Mouse (Mus musculus): ENCODE measurements around the gene Axin1. TPM values are rescaled to one million over a fixed set of nuclear protein-coding genes. Genes with fewer than 3 reads are reported as not detected.
"Not testable (repeated sequence)": the region's sequence is repeated elsewhere in the genome, so short reads cannot be mapped to it uniquely, and the experiment has no call there.

Axin1 gene
- total RNA-seq, 2 experiments from 2014 or later: 24.0 to 26.2 TPM

DNA sequence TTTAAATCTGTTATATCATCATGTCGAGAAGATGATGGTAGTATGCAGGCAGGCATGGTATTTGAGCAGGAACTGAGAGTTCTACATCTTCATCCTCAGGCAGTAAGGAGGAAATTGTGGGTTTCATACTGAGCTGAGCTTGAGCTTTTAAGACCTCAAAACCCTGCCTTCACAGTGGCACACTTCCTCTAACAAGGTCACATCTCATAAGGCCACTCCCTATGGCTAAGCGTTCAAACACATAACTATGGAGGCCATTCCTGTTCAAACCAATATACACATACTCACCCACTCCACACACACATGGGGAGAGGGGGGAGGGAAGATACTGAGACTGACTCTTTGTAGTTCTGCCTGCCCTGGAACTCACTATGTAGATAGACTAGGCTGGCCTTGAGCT lies 29.6 kb downstream of the Axin1 start:
- no peak for DNase-seq (ENCODE audit: extremely low spot score in 1 of 2, low spot score in 2 of 2)
- intact Hi-C loops (cut with DNase I): no loop called here

DNA sequence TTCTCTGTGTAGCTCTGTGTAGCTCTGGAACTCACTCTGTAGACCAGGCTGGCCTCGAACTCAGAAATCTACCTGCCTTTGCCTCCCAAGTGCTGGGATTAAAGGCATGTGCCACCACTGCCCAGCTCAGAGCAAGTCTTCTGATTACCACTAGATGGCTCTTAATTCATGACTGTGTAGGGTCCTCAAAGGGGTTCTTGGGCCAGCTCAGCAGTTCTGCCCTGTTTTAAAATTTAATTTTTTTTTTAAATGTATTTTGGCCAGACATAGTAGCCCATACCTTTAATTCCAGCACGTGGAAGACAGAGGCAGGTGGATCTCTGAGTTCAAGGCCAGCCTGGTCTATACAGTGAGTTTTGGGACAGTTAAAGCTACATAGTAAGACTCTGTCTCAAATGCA lies 36.8 kb downstream of the Axin1 start:
- DNase-seq (ENCODE audit: extremely low spot score in 1 of 2, low spot score in 2 of 2); intact Hi-C loops (cut with DNase I): not testable (repeated sequence)

DNA sequence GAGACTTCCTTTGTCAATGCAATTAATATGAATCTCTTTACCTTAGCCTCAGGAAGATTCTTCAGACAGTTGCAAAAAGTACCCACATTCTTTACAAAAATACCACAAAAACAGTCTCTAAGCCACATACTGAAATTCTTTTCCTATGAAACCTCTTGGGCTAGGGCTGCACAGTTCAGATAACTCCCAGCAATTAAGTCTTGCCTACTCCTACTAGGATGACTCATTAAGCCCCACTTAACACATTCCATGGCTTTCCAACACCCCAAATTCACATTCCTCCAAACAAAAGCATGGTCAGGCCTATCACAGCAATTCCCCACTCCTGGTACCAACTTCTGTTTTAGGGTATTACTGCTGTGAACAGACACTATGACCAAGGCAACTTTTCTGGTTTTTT lies 40.1 kb downstream of the Axin1 start:
- intact Hi-C loops (cut with DNase I): no loop called here
- no peak for DNase-seq (ENCODE audit: extremely low spot score in 1 of 2, low spot score in 2 of 2)

DNA sequence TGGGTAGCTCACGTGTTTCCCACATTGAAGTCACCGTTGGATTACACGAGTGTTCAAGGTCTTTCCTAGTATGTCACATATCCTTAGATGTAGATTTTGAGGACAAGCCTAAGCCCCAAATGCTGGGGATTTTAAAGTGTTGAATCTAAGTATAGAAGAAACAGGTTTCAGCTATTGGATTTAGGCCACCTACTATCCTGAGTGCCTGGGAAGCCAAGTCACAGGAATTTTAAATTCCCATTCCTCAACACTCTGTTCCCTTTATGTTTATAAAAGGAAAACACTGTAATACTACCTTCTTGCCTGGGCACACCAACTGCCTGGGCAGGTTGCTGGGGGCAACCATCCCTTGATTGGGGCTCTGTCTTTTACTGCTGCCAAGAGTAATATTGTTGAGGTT lies 42.7 kb downstream of the Axin1 start:
- no peak for DNase-seq (ENCODE audit: extremely low spot score in 1 of 2, low spot score in 2 of 2)
- intact Hi-C loops (cut with DNase I): no loop called here

DNA sequence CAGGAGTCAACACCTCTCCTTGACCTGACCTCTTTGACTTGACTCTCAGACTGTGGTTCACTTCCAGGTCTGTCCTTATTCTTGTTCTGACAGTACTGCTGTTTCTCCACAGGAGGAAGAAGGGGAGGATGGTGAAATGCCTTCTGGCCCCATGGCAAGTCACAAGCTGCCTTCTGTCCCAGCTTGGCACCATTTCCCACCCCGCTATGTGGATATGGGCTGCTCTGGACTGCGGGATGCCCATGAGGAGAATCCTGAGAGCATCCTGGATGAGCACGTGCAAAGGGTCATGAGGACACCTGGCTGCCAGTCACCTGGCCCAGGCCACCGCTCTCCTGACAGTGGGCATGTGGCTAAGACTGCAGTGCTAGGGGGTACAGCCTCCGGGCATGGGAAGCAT lies 49.1 kb downstream of the Axin1 start:
- intact Hi-C loops (cut with DNase I): no loop called here

DNA sequence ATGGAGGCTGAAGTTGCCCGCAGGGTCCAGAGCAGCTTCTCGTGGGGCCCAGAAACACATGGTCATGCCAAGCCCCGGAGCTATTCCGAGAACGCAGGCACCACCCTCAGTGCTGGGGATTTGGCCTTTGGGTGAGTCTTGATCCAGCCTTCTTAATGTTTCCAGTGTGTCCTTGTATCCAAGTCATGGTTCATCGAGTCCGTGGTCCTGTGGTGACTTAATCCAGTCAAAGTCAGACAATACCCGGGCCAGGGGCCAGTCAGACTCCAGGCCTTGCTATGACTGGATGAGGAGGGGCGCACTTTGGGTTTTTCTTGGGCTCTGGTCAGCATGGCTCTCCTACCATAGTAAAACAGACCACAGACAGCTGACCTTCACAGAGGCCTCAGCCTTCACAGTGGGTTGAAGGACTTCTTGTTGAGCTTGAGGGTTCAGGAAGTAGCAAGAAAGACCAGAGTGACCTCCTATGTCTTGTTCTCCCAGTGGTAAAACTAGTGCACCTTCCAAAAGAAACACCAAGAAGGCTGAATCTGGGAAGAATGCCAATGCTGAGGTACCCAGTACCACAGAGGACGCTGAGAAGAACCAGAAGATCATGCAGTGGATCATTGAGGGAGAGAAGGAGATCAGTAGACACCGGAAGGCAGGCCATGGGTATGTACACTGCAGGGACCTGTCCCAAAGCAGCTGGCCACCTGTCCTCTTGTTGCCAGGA lies 49.8 kb downstream of the Axin1 start:
- no peak for DNase-seq (ENCODE audit: extremely low spot score in 1 of 2, low spot score in 2 of 2)
- intact Hi-C loops (cut with DNase I): no loop called here

More for the DNA sequence above, 49.1 kb downstream of the Axin1 start:
- DNase-seq (ENCODE audit: extremely low spot score in 1 of 2, low spot score in 2 of 2): no peak

DNA sequence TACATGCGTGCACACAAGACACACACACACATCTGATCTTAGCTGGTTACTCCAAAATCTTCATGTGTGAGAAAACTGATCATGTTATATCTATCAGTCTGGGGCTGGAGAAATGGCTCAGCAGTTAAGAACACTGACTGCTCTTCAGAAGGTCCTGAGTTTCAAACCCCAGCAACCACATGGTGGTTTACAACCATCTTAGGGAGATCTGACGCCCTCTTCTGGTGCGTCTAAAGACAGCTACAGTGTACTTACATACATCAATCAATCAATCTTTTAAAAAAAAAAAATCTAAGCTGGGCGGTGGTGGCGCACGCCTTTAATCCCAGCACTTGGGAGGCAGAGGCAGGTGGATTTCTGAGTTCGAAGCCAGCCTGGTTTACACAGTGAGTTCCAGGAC lies 53.0 kb downstream of the Axin1 start:
- intact Hi-C loops (cut with DNase I); DNase-seq (ENCODE audit: extremely low spot score in 1 of 2, low spot score in 2 of 2): not testable (repeated sequence)

DNA sequence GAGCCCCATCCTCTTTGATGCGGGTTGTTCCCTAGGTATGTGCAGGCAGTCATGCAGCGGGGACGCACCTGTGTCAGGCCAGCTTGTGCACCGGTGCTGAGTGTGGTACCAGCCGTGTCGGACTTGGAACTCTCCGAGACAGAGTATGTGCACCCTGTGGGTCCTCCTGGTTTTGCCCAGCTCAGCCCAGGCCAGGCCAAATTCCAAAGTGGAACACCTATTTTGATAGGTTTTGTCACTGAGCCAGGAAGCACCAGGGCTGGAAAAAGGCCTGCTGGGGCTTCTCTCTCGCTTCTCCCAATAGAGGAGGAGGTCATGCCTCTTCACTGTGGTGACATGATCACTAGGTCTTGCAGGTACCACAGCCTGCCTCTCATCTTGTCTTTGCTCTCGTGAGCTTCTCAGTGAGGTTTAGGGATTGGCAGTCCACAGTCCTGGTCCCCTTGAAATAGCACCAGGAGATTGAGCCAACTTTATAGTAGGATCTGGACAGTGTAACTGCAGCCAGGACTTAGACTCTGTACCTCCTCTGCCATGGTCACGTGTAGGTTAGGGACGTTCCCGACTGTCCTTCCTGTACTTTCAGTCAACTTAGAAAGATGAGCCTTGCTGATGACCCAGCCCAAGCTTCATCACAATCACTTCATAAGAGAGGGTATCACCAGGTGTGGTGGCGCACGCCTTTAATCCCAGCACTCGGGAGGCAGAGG lies 54.1 kb downstream of the Axin1 start:
- intact Hi-C loops (cut with DNase I): no loop called here
- no peak for DNase-seq (ENCODE audit: extremely low spot score in 1 of 2, low spot score in 2 of 2)

DNA sequence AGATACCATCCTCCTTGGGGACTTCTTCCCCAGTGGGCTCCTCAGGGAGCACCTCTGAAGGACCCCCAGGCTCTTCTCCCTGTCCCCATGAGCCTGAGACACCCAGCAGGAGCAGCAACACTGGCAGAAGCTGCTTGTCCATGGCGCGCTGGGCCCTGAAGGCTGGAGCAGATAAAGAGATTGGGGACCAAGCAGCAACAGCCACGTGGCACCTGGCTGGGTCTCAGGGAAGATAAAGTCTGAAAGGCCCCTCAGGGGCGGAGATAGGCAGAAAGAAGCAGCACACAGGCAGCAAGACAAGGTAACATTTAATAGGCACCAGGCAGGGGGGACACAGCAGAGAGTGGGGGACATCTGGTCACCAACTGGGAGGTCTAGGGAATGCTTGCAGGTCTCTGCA lies 60.4 kb downstream of the Axin1 start, which contains the start of gene Pdia2:
Gene Pdia2 (minus strand): TSS at position 196 of the 400 bp plus-strand sequence.
- intact Hi-C loops (cut with DNase I): no loop called here
- no peak for DNase-seq (ENCODE audit: extremely low spot score in 1 of 2, low spot score in 2 of 2)

DNA sequence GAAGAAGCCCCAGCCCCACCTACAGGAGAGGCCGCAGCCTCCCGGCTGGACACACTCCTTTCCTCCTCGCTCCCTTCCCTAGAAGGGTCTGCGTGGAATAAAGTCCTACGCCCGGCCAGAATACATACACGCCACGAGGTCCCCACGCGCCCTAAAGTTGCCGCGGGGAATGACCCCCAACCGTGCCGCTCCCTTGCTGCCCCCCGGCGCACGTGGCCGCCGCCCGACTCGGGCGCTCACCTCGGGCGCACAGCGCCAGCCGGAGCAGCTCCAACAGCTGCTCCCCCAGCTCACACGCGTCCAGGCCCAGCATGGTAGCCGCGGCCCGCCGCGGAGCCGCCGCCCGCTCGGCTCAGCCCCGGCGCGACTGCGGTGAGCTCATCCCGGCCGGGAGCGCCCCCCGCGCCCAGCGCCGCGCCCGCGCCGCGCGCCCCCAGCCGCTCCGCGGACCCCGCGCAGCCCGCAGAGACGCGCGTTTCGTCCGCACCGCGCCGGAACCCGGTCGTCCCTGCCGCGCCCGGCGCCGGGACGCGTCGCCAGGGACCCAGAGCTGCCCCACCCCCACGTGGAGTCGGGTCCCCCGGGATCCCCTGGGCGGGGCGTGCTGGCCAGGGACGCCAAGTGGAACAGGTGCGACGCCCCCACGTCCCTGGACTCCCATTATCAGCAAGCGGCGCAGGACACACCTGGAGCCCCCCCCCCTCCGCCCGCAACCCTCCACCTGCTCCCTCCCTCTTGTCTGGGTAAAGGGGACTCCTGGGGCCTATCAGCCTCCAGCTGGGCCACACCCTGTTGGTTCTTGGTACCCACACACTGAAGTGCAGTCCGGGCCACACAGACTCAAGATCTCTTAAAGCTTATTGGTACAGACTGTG lies 62.6 kb downstream of the Axin1 start:
- intact Hi-C loops (cut with DNase I): no loop called here
- DNase-seq (ENCODE audit: extremely low spot score in 1 of 2, low spot score in 2 of 2): peak in 1 of 2 experiments; percentile 69

DNA sequence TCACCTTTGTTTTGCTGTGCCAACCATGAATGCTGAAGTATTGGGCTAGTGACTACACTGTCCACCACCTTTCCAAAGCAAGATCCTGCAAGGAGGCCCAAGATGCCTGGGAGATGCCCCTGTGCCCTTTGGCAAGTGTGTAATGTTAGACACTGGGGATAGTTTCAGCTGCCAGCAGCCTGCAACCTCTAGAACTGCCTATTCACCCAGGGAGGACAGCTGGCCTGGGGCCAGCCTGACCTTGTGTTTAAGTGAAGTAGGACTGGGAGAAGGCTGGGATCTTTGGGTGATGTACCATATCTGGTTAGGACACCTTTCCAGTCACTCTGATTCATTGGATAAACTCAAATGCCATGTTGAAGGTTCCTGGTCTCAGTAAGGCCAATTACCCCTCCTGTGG lies 63.5 kb downstream of the Axin1 start:
- intact Hi-C loops (cut with DNase I): no loop called here
- no peak for DNase-seq (ENCODE audit: extremely low spot score in 1 of 2, low spot score in 2 of 2)

DNA sequence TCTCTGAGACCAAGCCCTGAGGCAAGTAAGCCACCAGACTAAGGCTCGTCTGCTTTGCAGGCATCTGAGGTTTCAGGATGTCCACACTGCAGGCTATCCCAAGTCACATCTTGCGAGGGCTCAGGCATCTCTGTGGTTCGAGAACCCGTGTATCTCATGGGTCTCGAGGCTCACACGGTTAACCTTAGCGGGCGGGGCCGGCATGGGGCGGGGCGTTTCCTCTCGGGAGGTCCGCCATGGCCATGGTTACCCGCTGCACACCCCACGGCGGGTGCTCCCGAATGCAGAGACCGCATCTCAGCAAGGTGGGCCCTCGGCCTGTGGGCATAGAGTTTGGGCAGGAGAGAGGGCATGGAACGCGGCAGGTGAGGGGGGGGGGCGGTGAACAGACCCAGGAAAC lies 64.2 kb downstream of the Axin1 start, which contains the start of gene Rgs11:
Gene Rgs11 (plus strand): TSS at position 215 of the 400 bp plus-strand sequence.
- DNase-seq (ENCODE audit: extremely low spot score in 1 of 2, low spot score in 2 of 2): peak; percentile 46 to 75
- intact Hi-C loops (cut with DNase I): no loop called here

DNA sequence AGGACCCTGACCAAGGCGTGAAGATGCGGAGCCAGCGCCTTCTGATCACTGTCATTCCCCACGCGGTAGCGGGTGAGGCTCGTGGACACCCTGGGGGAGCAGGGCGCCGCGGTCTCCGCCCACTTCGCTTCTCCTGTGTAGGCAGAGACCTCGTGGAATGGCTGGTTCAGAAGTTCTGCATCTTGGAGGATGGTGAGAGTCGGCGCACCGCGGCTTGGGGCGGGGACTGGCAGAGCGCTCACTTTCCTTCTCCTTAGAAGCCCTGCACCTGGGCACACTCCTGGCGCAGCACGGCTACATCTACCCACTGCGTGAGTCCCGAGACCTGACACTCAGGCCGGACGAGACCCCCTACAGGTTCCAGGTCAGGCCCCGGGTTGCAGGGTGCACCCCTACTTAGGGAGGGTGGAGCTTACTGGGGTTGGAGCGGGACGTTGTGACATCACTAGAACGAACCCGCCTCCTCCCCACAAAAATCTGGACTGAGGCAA lies 64.9 kb downstream of the Axin1 start:
- intact Hi-C loops (cut with DNase I): no loop called here
- DNase-seq (ENCODE audit: extremely low spot score in 1 of 2, low spot score in 2 of 2): peak; percentile 44 to 69

DNA sequence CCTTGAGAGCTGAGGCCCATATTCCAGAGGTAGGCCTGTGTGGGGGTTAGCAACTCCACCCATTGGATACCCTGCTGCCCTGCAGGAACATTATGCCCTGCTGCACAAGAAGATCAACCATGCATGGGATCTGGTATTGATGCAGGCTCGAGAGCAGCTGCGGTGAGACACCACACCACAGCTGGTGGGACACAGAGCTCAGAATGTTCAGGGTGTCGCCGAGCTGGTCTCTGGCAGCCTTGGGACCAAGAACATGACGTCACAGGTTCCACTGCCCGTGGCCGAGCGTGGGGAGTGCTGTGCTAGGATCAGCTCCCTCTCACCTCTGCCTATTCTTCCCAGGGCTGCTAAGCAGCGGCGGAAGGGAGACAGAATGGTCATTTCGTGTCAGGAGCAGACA lies 66.3 kb downstream of the Axin1 start:
- DNase-seq (ENCODE audit: extremely low spot score in 1 of 2, low spot score in 2 of 2): no peak
- intact Hi-C loops (cut with DNase I): loop anchor here (5.0 kb wide), 1 partner anchor 38 kb away; the partner anchor contains the start of gene Fam234a

DNA sequence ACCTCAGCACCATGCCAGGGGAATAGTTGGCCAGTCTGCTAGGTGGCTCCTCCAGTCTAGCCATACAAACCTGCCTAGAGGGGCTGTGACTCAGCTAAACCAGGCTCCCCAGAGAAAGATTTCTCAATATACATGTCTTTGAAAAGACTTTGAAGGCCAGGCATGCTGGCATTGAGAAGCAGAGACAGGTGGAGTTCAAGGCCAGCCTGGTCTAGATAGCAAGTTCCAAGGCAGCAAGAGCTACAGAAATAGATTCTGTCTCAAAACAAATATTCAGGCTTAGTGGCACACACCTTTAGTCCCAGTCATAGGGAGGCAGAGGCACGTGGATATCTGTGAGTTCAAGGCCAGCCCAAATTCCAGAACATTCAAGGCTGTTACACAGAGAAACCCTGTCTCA lies 67.9 kb downstream of the Axin1 start:
- no peak for DNase-seq (ENCODE audit: extremely low spot score in 1 of 2, low spot score in 2 of 2)
- intact Hi-C loops (cut with DNase I): loop anchor here (5.0 kb wide), 1 partner anchor 36 kb away; the partner anchor contains the start of gene Fam234a

DNA sequence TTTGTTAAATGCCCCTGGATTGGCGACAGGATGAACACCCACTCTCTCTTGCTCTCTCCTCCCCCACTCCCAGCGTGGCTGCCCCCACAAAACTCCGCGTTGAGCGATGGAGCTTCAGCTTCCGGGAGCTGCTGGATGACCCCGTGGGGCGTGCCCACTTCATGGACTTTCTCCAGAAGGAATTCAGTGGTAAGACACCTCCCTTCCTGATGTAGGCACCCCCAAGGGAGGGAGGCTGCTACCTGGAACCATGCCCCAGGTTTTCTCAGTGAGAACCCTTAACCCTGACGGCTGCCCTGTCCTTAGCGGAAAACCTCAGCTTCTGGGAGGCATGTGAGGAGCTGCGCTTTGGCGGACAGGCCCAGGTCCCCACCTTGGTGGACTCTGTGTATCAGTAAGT lies 69.2 kb downstream of the Axin1 start, which contains the start of gene Arhgdig:
Gene Arhgdig (minus strand): TSS at position 101 of the 400 bp plus-strand sequence.
- no peak for DNase-seq (ENCODE audit: extremely low spot score in 1 of 2, low spot score in 2 of 2)
- intact Hi-C loops (cut with DNase I): loop anchor here (5.0 kb wide), 1 partner anchor 35 kb away; the partner anchor contains the start of gene Fam234a

DNA sequence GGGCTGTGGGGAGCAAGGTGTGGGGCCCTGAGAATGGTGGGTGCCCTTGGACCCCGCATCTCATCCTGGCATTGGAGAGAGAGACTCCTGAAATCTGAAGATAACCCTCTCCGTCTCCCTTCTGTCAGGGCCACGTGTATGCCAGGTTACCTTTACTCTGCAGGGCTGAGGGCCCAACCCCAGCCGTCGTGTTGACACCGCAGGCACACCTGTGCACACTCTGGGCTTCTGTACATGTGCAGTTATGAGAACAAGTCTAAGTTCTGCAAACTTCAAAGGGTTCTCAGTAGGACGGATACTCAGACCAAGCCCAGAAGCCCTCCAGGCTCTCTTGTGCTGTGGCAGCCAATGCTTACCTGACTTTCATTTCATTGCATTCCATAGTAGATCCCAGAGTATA lies 73.8 kb downstream of the Axin1 start:
- no peak for DNase-seq (ENCODE audit: extremely low spot score in 1 of 2, low spot score in 2 of 2)
- intact Hi-C loops (cut with DNase I): no loop called here

DNA sequence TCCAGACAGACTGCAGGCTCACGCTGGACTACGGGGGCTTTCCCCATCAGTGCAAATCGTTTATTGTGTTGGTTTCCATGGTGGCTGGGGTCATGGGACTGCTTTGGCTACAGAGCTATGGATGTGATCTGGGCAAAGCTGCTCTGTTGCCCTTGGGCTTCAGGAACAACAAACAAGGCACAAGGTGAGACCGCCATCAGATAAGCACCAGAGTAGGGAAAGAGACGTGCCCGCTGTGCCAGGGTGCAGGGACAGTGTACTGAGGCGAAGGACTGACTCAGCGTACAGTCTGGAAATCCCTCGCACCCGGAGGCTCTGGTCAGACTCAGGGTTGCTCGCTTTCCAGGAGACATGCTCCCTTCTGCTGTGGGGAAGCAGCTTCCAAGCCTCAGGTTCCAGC lies 74.2 kb downstream of the Axin1 start:
- intact Hi-C loops (cut with DNase I): no loop called here
- DNase-seq (ENCODE audit: extremely low spot score in 1 of 2, low spot score in 2 of 2): no peak

DNA sequence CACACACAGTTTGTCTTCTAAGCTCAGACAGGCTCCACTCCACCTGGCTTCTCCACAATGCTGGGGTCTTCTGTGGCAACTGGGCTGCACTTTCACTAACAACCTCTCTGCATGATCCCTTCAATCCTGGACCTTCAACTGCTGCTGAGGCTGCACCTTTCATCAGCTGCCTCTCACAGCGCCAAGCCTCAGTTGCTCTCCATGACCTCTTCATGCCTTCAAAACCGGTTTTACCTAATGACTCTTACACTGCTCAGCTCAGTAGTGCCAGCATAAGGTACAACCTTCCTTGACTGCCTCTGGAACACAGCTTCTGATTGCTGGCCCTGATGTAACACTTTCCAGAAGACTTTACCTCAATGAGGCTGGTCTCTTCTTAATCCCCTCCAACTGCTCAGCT lies 83.0 kb downstream of the Axin1 start:
- no peak for DNase-seq (ENCODE audit: extremely low spot score in 1 of 2, low spot score in 2 of 2)
- intact Hi-C loops (cut with DNase I): no loop called here

All from left cerebral cortex, postnatal 10 days (tissue).